Mouse (Mus musculus): ENCODE measurements around the gene Ttc25.

DNA sequence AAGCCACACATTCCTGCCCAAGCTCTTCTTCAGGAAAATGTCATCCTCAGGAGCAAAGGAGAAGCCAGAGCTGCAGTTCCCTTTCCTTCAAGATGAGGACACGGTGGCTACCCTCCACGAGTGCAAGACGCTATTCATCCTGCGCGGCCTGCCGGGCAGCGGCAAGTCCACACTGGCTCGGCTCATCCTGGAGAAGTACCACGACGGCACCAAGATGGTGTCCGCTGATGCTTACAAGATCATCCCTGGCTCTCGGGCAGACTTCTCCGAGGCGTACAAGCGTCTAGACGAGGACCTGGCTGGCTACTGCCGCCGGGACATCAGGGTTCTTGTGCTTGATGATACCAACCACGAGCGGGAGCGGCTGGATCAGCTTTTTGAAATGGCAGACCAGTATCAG, 30.8 kb downstream of the Ttc25 start:
- TF ChIP-seq CTCF (IDR thresholded peaks at IDR 0.05; ENCODE audit: low read depth) (no peak), EP300 (optimal IDR thresholded peaks at IDR 0.05) (no peak)

Measured in stomach, postnatal 0 days (tissue).